Mouse (Mus musculus) heart, embryonic 15.5 days (tissue): ENCODE results near the gene Topaz1. TPM values are rescaled to one million over a fixed set of nuclear protein-coding genes. Genes with fewer than 3 reads are reported as not detected.

ENCODE experiments used
- ATAC-seq: fragments of 200-750 bp; cut with Nextera tagmentation; replicated peaks from 2 replicates; pipeline ENCODE4 v1.8.0; 2017; ENCODE audit warnings: low read depth, moderate TSS enrichment; ENCODE audit not compliant: insufficient number of reproducible peaks, insufficient read depth, low FRiP score
- H3K27ac ChIP-seq: fragments of 300-500 bp; sonication (generic); 2 replicates; pipeline ENCODE4 v1.5.1; 2015; ENCODE audit warnings: mild to moderate bottlenecking, inconsistent platforms
- H3K27me3 ChIP-seq: fragments of 300-500 bp; sonication (generic); 2 replicates; pipeline ENCODE4 v1.6.1; 2015; ENCODE audit warnings: inconsistent platforms
- H3K36me3 ChIP-seq: fragments of 300-500 bp; sonication (generic); 2 replicates; pipeline ENCODE4 v1.6.1; 2015; ENCODE audit warnings: mild to moderate bottlenecking, inconsistent platforms
- H3K4me1 ChIP-seq: fragments of 300-500 bp; sonication (generic); replicated peaks from 2 replicates; pipeline ENCODE4 v1.6.1; 2015; ENCODE audit warnings: inconsistent platforms
- H3K4me2 ChIP-seq: fragments of 300-500 bp; sonication (generic); 2 replicates; pipeline ENCODE4 v1.6.1; 2015; ENCODE audit warnings: inconsistent platforms, mild to moderate bottlenecking, moderate library complexity
- H3K4me3 ChIP-seq: fragments of 300-500 bp; sonication (generic); 2 replicates; pipeline ENCODE4 v1.5.1; 2015; ENCODE audit warnings: mild to moderate bottlenecking, inconsistent platforms
- H3K9ac ChIP-seq: fragments of 300-500 bp; sonication (generic); 2 replicates; pipeline ENCODE4 v1.6.1; 2015; ENCODE audit warnings: mild to moderate bottlenecking, inconsistent platforms
- H3K9me3 ChIP-seq: fragments of 300-500 bp; sonication (generic); replicated peaks from 2 replicates; pipeline ENCODE4 v1.6.1; 2016; ENCODE audit warnings: inconsistent platforms
- WGBS: fragments of 180-500 bp; shearing (Covaris S2); methylation state at CpG from one replicate; pipeline ENCODE4 v1.1.7; 2015; ENCODE audit warnings: mixed read lengths; 5-methylcytosine and 5-hydroxymethylcytosine counted together
- polyA plus RNA-seq: library from polyadenylated mRNA; unstranded; fragments of >200 nt; fragmentation: Nextera tagmentation; extraction: Ambion mirVana; gene quantifications from 2 replicates; pipeline ENCODE4 v1.2.1, GENCODE M21; 2015

The Topaz1 gene
- polyA plus RNA-seq, result 0.05 TPM in 1 of 2 replicates, not detected in the other

DNA sequence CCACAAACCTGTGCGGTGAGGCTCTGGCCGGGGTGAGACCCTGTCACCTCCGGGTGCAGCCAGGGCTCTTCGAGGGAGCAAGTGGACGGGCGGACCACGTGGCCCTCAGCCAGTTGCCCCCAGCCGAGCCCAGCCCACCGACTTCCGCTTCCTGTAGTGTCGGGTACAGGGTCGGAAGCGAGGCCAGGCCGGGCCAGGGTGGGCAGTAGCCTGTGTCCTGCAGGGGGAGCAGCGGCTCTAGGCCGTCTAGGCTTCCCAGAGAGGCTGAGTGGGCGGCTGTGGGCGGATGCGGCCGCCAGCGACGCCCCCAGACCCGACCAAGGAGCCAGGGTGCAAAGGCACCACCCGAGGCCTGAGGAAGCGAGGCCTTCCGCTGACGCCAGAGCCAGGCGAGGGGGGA lies at the start of gene Topaz1:
Topaz1 (plus strand) TSS at position 287 of the 400 bp plus-strand sequence.
- no peak within 1 kb of the TSS for H3K4me2 ChIP-seq
- no peaks in the 10 kb centered on the region for H3K4me1 ChIP-seq
- no peak for ATAC-seq
- H3K9ac ChIP-seq, result no peak within 1 kb of the TSS
- no peaks in the 10 kb centered on the region for H3K36me3 ChIP-seq
- WGBS, result 65% methylated on average over 28 of the region's 28 CpGs
- H3K27ac ChIP-seq, result no peak within 1 kb of the TSS
- H3K4me3 ChIP-seq, result no peak within 1 kb of the TSS
- no peaks in the 10 kb centered on the region for H3K27me3 ChIP-seq
- H3K9me3 ChIP-seq, result no peaks in the 10 kb centered on the region

DNA sequence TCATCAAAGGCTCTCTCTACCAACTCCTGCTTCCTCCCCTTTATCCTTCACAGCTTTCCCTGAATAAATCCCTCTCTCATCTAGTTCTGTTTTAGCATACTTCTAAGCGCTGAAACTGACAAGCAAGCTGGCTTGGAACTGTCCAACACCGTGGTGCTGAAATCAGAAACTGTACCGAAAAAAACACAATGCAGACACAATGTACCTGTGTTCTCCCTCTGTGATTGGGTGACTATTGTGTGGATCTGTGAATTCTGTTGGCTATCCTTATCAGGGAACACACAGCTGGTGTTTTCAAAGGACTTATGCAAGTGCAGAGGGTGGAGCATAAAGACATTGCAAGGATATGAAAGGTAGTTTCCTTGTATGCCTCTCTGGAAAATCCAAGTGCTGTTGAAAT lies 45.3 kb upstream of the Topaz1 start:
- Histone ChIP-seq H3K9me3 (no peaks in the 10 kb centered on the region), H3K27me3 (0 out of 2 replicates have a peak, but pooled peaks cover 3% of the 10 kb centered on the region), H3K9ac (no peak overlapping the region), H3K4me3 (no peak overlapping the region), H3K4me2 (no peak overlapping the region), H3K4me1 (no peaks in the 10 kb centered on the region), H3K27ac (no peak overlapping the region), H3K36me3 (no peaks in the 10 kb centered on the region)
- 4% methylated on average over 3 of the region's 3 CpGs for WGBS
- no peak for ATAC-seq

DNA sequence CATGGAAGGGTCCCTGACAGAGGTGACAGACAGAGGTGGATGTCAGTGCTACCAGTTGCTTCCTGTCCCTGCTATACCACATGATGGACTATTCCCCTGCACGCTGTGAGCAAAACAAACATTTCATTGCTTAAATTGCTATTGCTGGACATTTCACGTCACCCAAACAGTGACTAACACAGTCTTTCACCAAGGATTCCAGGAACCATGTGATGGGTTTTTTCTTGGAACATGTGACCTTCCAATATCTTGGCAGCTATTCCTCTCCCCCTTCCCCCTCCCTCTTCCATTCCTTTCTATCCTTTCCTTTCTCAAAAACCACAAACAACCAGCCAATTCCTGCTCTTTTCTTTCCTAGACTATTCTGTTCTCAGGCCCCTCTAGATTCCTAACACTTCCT lies 33.3 kb upstream of the Topaz1 start:
- H3K36me3 ChIP-seq, result no peaks in the 10 kb centered on the region
- no peak overlapping the region for H3K4me2 ChIP-seq
- no peak overlapping the region for H3K27ac ChIP-seq
- H3K27me3 ChIP-seq, result peaks cover 9% of the 10 kb centered on the region; the same call in 1 of the 2 replicates
- no peak overlapping the region for H3K4me3 ChIP-seq
- H3K9ac ChIP-seq, result no peak overlapping the region
- ATAC-seq, result no peak
- H3K9me3 ChIP-seq, result no peaks in the 10 kb centered on the region
- H3K4me1 ChIP-seq, result no peaks in the 10 kb centered on the region
- 46% methylated on average over 2 of the region's 2 CpGs for WGBS

DNA sequence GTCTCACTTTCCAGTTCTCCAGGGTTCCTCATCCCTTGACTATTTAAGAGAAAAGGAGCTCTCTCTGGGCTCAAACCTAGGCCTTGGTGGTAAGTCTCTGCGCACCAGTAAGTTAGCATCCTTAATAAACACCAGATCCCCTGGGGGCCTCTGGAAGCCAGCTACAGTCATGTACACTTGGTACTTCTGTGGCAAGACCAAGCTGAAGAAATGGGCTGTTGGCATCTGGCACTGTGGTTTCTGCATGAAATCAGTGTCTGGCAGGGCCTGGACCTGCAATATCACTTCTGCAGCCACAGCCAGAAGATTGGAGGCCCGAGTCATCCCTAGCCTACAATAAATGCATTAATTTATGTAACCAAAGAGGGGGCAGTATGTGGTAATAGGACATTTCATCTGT lies 32.1 kb upstream of the Topaz1 start:
- WGBS, result 85% methylated on average over 2 of the region's 2 CpGs
- ATAC-seq, result no peak
- Histone ChIP-seq H3K9me3 (no peaks in the 10 kb centered on the region), H3K4me1 (no peaks in the 10 kb centered on the region), H3K27ac (no peak overlapping the region), H3K9ac (no peak overlapping the region), H3K36me3 (no peaks in the 10 kb centered on the region), H3K27me3 (peaks cover 9% of the 10 kb centered on the region; the same call in 1 of the 2 replicates), H3K4me2 (no peak overlapping the region), H3K4me3 (no peak overlapping the region)

DNA sequence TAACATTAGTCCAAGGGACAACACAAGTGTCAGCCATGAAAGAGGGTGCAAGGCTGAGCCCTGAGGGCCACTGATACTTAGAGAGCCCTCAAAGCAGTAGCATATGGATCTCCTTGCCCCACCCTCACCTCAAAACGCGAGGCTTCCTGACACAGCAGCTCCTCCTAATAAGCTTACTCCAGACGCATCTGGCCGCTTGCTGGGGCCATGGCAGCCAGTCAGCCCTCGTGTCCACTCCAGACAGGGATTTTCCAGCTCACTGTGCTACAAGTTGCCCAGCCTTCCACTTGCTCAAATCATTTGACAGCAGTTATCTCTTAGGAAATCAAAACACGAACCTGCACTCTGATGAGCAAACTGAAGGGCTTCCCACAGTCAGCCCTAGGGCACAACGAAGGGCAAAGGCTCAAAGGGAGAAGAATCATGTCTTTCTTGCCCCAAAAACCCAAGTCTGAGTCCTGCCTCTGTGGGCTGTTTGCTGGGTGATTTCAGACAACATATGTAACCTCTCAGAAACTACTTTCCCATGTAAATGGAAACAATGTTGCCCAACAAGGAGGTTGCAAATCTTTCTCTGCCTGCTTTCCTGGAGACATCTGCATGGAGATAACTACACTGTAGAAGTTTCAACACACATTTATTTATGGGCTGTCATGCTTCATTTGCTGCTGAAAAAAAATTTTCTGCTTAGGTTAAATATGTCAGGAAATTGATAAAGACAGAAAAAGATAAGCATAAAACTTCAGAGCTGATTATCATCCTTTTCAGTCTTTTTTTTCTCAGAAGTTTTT lies 30.8 kb upstream of the Topaz1 start:
- H3K9me3 ChIP-seq, result no peaks in the 10 kb centered on the region
- WGBS, result 17% methylated on average over 7 of the region's 7 CpGs
- ATAC-seq, result no peak

DNA sequence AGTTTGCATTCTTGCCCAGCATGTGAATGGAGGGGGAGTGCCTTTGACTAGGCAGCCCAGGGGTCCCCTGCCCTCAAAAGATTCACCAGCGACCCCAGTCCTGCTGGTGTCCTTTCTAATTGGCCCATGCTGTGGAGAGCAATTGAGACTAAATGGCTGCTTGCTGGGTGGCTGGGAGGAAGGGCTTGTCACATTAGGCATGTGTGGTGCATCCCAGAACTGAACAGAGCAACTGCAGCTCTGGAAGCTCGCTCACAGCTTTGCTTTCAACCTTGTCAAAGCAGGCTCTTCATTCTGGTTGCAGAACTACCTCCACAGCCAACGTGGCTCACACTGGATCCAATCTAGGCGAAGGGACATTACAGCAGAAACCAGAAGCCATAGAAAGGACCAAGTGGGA lies 24.9 kb upstream of the Topaz1 start:
- no peaks in the 10 kb centered on the region for H3K36me3 ChIP-seq
- ATAC-seq, result no peak
- 25% methylated on average over 4 of the region's 4 CpGs for whole genome bisulfite sequencing

More for the DNA sequence above, 30.8 kb upstream of the Topaz1 start:
- peaks cover 9% of the 10 kb centered on the region; the same call in 1 of the 2 replicates for H3K27me3 ChIP-seq
- no peak overlapping the region for H3K4me2 ChIP-seq
- H3K27ac ChIP-seq, result no peak overlapping the region
- H3K36me3 ChIP-seq, result no peaks in the 10 kb centered on the region
- no peak overlapping the region for H3K4me3 ChIP-seq
- no peak overlapping the region for H3K9ac ChIP-seq
- H3K4me1 ChIP-seq, result no peaks in the 10 kb centered on the region

DNA sequence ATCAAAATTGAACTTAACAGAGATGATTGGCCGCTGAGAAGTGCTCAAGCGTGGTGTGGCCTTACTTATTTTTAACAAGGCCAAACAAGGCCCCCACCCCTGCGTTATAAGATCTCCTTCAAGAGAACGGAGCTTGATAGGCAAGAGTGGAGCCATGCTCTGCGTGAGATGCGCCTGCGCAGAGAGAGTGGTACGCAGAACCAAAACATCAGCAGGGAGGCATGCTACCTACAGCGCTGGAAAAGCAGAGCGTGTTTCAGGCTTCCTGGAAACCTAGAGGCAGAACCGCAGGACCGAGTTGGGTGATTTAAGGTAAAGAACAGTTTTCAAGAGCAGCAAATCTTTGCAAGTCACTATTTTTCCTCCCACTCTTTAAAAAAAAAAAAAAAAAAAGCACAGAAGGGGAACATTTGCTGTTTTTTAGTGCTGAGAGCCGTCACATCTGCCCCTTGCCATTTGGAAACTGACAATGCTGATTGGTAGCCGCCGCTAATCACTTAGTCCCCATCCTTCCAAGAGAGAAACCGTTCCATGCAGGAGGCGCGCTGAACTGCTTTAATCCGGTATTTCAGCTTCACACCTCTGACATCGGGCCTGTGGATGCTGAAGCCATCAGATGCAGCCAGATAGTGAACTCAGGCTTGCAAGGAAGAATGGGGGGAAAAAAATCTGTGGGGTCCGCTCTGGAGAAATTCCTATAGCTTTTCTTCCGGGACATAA lies 21.9 kb upstream of the Topaz1 start:
- Histone ChIP-seq H3K36me3 (no peaks in the 10 kb centered on the region), H3K4me2 (no peak overlapping the region), H3K4me3 (no peak overlapping the region), H3K27ac (no peak overlapping the region), H3K9ac (no peak overlapping the region), H3K27me3 (peaks cover 40% of the 10 kb centered on the region), H3K9me3 (no peaks in the 10 kb centered on the region), H3K4me1 (no peaks in the 10 kb centered on the region)
- ATAC-seq, result no peak
- 24% methylated on average over 22 of the region's 22 CpGs for WGBS

More for the DNA sequence above, 24.9 kb upstream of the Topaz1 start:
- Histone ChIP-seq H3K9me3 (no peaks in the 10 kb centered on the region), H3K4me1 (no peaks in the 10 kb centered on the region), H3K4me2 (no peak overlapping the region), H3K27me3 (peaks cover 38% of the 10 kb centered on the region), H3K9ac (no peak overlapping the region), H3K4me3 (no peak overlapping the region), H3K27ac (no peak overlapping the region)

DNA sequence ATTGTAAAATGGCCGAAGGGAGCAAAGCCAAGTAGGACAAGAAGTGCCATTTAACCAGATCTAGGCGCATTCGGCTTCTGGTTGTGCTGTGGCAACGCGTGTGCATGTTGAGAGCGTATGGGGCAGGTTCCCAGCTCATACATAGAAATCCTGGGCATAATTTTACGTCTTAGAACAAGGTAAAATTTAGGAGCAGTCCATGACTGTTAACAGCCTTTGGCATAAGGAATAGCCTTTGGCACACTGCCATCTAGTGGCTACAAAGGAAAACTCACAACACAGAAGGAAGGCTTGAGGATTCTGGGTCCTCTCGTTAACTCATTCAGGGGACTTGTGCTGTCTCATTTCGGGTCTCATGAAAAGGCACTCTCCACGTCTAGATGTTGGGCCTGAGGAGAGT lies 17.6 kb upstream of the Topaz1 start:
- H3K27me3 ChIP-seq, result peaks cover 59% of the 10 kb centered on the region
- H3K4me2 ChIP-seq, result no peak overlapping the region
- no peaks in the 10 kb centered on the region for H3K4me1 ChIP-seq
- H3K9ac ChIP-seq, result no peak overlapping the region
- no peak overlapping the region for H3K4me3 ChIP-seq
- no peak for ATAC-seq
- no peaks in the 10 kb centered on the region for H3K9me3 ChIP-seq
- H3K36me3 ChIP-seq, result no peaks in the 10 kb centered on the region
- WGBS, result 16% methylated on average over 10 of the region's 10 CpGs
- H3K27ac ChIP-seq, result no peak overlapping the region

DNA sequence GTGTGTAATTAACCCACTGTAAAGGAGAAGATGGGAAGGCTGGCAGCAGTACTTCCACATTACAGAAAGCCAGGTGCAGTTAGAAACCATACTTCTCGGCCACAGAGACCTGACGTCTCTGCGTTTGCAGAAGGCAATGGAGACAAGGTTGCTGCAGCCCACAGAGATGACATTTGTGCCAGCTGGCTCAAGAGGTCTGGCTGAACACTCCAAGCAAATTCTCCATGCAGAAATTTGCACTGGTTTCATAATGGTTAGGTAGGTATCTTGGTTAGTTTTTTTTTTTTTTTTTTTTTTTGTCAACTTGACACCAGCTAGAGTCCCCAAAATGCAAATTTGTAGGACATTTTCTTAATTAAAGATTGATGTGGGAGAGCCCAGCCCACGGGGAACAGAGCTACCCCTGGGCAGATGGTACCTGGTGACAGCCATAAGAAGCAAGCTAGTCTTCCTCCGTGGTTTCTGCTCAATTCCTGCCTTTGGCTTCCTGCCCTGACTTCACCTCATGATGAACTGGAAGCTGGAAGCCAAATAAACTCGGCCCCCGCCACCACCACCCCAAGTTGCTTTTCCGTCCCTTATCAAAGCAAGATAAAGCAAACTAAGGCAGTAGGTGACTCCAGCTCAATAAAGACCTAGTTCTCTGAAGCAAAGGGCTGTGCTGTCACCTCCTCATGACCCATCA lies 14.9 kb upstream of the Topaz1 start:
- peaks cover 38% of the 10 kb centered on the region for H3K27me3 ChIP-seq
- H3K9ac ChIP-seq, result no peak overlapping the region
- H3K4me3 ChIP-seq, result no peak overlapping the region
- 42% methylated on average over 8 of the region's 8 CpGs for WGBS
- H3K4me2 ChIP-seq, result no peak overlapping the region
- H3K36me3 ChIP-seq, result no peaks in the 10 kb centered on the region
- ATAC-seq, result no peak
- H3K9me3 ChIP-seq, result no peaks in the 10 kb centered on the region
- H3K27ac ChIP-seq, result no peak overlapping the region
- H3K4me1 ChIP-seq, result no peaks in the 10 kb centered on the region

DNA sequence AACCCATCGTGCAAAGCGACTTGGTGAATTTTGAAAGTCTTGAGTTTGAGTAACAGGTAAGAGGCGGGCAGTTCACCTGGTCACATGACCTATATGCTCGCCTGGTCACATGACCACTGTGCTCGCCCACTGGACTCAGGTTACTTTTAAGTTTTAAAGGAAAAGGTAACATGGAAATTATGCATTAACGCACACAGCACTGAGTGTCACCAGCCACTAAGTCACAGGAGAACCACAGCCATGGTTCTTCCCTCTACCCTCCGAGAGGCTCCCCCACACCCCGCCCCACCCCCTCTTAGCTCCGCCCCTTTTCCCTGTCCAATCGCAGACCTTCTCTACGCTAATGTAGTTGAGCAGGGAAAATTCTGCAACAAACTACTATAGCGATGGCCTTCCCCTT lies 13.9 kb upstream of the Topaz1 start:
- Histone ChIP-seq H3K27ac (no peak overlapping the region), H3K4me3 (peak overlapping the region; percentile 19), H3K36me3 (no peaks in the 10 kb centered on the region), H3K4me2 (0 out of 2 replicates have a peak overlapping the region, but pooled peaks have one; percentile 23), H3K9me3 (no peaks in the 10 kb centered on the region), H3K9ac (no peak overlapping the region), H3K4me1 (no peaks in the 10 kb centered on the region), H3K27me3 (peaks cover 34% of the 10 kb centered on the region)
- WGBS, result 34% methylated on average over 12 of the region's 12 CpGs
- ATAC-seq, result no peak

DNA sequence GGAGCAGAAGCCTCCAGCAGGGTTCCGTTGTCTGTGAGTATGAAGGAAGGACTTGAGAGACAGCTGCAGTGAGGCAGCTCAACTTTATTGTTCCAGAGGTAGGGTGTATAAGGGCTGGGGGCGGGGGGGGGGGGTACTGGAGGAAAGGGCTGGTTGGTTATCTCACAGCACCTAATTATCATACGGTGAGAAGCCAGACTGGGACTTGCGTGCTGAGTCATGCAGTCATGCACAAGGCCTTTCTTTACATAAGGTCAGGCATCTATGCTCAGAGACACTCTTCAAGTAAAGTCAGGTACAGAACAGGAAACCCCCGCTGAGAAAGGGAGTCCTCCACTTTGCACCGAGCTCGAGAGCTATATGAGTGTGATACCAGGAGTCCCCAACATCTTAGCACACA lies 12.2 kb upstream of the Topaz1 start:
- ATAC-seq, result no peak
- H3K4me2 ChIP-seq, result no peak overlapping the region
- 47% methylated on average over 7 of the region's 7 CpGs for WGBS
- no peak overlapping the region for H3K9ac ChIP-seq
- H3K27me3 ChIP-seq, result peaks cover 31% of the 10 kb centered on the region
- no peaks in the 10 kb centered on the region for H3K4me1 ChIP-seq
- no peaks in the 10 kb centered on the region for H3K36me3 ChIP-seq
- H3K9me3 ChIP-seq, result no peaks in the 10 kb centered on the region
- no peak overlapping the region for H3K4me3 ChIP-seq
- no peak overlapping the region for H3K27ac ChIP-seq
